Mouse (Mus musculus): Measurements from ENCODE around the gene Tppp2.
"Not testable (repeated sequence)": the region's sequence is repeated elsewhere in the genome, so short reads cannot be mapped to it uniquely, and the experiment has no call there.

Tppp2 gene

DNA sequence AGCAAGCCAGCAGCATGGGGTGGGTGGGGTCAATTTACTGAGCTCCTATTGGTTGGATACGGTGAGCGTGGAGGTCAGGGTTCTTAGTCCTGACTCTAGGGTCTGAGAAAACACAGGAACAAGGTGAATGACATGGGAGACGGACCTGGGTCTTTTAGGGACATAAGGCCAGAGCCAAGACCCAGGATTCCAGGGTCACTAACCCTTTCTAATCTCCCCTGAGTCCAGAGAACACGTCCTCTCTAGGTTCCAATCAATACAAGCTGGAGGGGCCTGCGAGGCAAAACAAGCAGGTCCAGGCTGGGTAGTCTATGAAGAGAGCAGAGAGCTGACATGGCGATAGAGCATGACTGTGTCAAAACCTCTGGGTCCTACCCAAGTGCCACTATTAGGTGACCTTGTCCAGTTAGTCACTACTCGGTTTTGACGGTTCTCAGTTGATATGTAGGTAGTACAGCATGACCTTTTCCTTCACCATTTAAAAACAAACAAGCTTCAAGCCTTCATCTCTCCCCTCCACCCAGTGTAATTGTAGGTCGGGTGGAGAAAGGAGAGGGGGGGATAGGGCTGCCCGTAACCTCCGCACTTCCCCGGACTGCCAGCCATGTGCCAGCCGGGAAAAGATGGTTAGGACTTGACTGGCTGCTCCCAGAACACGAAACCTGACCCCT, 5.7 kb upstream of the Tppp2 start:
- DNase-seq: peak; percentile 81

GRCm38 (mm10) chr14:51913062-51913959, 4.9 kb upstream of the Tppp2 start:
- peak; percentile 87 for DNase-seq

GRCm38 (mm10) chr14:51913960-51914762, 4.1 kb upstream of the Tppp2 start, which contains the start of gene Ndrg2:
Gene Ndrg2 (minus strand): TSS chr14:51914158.
- DNase-seq: peak; percentile 65

GRCm38 (mm10) chr14:51915030-51915429, 3.2 kb upstream of the Tppp2 start:
- DNase-seq: no peak

DNA sequence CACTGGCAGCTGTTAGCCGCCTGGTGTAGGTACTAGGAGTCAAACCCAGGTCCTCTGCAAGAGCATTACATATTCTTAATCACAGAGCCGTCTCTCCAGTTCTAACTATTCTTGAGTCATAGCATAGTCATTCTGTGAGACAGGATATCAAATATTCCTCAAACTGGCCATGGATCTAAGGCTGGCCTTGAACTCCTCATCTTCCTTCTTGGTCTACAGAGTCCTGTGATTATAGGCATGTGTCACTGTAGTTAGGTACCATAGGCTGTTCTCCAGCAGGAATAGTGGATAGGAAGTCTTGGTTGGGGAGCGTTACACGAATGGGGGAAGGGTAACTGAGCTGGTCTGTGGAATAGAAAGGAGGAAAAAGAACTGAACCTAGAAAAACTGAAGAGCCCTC, 1.7 kb upstream of the Tppp2 start:
- no peak for DNase-seq

GRCm38 (mm10) chr14:51918966-51919365, 741 bp downstream of the Tppp2 start:
- DNase-seq: no peak

DNA sequence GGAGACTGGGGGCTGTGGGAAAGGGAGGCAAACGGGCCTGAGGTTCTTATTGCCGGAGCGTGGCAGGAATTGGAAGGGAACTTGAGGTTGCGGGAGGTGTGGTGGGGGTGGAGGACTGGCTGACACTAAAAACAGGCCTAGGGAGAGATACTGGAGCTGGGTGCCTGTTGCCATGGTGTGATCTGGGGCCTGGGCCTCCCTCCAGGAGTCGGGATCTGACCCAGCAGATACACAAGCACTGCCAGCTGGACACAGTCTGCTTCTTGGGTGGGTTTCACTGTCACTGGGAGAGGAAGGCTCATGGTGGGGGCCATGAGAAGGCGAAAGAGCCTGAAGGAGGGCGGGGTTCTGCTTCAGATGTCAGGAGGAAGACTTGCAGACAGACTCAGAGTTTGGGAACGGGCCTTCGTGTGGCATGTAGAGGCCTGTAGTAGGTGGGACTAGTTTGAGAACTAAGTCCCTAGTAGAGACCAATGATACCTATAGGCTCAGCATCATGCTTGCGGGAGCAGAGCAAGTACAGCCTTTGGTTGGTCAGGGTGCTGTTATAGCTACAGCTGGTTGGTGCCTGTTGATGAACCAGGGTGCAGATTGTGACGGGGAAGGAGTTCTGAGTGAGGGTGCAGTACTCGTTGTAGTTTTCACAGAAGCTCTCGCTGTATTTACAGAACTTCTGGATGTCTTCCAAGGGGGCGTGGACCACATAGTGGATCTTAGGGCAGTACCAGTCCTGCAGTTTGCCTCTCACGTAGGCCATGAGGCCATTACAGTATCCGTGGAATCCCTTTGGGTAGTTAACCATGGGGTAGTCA, 3.7 kb downstream of the Tppp2 start:
- DNase-seq: no peak

- no peak for DNase-seq
Observed at GRCm38 (mm10) chr14:51922571-51922865, 4.3 kb downstream of the Tppp2 start, which contains the start of gene Rnase13. Gene Rnase13 (minus strand): TSS chr14:51922773.

DNA sequence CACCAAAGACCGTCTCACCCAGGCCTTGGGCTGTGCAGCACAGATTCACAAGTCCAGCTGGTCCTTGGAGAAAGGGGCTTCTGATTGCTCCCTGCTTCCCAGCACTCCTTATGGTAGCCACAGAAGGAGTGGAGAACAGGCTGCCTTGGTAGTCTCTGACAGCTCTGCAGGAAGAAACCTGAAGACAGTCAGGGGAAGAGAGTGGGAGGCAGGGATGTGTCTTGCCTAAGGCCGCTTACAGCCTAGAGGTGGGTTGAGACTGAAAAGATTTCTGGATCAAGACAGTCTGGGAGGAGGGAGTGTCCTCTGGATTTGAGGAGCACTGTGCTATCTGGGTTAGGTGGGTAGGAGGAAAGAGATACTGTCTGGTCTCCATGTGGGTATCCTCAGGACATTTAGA, 4.7 kb downstream of the Tppp2 start:
- no peak for DNase-seq

DNA sequence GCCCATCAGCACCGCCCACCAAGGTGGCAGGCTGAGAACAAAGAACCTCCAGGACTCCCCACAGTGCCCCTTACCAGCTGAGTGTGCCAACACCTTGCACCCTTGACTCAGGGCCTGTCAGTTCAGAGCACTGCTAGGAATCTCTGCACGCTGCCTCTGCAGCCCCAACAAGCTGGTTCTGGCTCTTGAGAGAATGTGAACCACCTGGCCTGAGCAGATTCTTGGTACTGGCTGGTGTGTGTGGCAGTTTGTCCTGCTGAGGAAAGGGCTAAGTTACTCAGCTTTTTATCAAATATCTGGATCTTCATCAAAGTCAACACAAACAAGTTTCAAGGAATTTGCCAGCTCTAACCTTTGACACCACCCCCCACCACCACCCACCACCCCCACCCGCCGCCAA, 5.3 kb downstream of the Tppp2 start:
- no peak for DNase-seq

- not testable (repeated sequence) for DNase-seq
Observed at GRCm38 (mm10) chr14:51926930-51927329, 8.7 kb downstream of the Tppp2 start.

GRCm38 (mm10) chr14:51929309-51929943, 11.2 kb downstream of the Tppp2 start:
- peak; percentile 78 for DNase-seq

- DNase-seq: no peak
Observed at GRCm38 (mm10) chr14:51929968-51930367, 11.7 kb downstream of the Tppp2 start.

DNA sequence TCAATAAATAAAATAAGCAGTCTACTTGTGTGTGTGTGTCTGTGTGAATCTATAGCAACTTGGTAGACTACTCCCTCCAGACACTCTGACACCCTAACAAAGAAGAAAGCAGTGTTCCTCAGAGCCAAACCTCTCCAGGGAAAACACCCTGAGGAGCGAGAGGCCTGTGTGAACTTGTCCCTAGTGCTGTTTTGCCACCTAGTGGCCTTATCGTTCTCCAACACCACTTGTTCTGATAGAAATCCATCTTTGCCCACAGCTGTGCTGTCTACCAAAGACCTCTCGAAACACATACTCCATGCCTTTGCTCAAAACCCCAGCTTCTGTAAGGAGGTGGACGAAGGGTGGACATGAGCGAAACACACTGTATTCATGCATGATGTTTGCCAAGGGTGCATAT, 12.6 kb downstream of the Tppp2 start:
- peak; percentile 85 for DNase-seq

GRCm38 (mm10) chr14:51932092-51933020, 14.1 kb downstream of the Tppp2 start:
- DNase-seq: no peak

DNA sequence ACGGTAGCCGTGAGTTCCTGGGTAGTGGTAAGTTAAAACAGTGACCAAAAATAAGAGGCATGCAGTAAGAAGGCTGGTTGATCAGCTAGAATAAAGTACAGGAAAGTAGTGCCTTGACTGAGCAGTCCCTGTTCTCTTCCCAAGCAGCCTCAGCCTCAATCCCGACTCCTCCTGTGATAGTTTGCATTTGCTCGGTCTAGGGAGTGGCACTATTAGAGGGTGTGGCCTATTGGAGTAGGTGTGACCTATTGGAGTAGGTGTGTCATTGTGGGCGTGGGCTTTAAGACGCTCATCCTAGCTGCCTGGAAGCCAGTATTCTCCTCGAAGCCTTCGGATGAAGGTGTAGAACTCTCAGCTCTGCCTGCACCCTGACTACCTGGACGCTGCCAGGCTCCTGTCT, 20.8 kb downstream of the Tppp2 start:
- no peak for DNase-seq

DNA sequence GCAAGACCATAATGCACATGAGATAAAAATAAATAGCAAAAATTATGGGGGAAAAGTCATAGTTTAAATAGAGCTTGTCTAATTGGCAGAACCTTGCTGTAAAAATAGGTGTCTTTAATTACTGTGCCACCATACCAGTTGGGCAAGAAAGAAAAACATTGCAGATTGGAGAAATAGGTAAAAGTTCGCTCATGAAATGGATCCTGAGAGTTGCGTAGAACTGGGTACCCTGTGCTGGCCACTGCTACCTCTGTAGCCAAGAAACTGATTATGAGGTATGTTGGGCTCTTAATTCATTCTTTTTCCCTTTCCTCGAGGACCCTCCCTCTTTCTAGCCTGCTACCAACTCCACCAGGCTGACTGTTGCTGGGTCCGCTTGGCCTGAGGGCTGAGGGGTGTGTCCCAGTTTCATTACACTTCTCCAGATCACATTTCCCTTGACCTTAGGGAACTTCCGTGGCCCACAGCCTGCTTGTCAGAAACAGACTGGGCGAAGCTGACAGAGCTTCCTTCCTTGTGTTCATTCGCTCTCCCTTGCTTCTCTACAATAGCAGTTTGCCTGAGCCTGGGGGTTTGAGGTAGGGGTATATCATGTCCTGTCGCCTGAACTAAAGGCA, 22.8 kb downstream of the Tppp2 start:
- peak; percentile 53 for DNase-seq

GRCm38 (mm10) chr14:51941577-51941976, 23.4 kb downstream of the Tppp2 start:
- no peak for DNase-seq

DNA sequence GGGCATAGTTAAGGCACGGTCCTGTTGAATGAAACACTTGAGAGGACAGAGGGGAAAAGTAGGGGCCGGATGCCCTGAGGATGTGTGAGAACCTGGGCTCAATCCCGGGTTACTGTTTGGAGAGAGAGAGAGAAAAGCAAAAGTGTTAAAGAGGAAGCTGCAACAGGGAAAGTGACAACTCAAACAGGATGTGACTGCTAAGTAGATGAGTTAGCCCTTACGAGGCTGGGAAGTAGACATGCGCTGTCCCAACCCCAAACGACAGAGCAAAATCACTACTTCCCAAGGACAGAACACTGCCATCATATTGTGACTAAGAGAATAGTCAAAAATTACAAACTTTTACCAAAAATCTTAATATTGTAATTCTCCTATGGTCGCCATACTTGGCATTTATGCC, 24.0 kb downstream of the Tppp2 start:
- DNase-seq: no peak

- DNase-seq: no peak
Observed at GRCm38 (mm10) chr14:51943336-51943735, 25.1 kb downstream of the Tppp2 start.
